Mouse (Mus musculus) bone marrow macrophage, adult 2 months (primary cell): ENCODE measurements at regions not wholly inside any gene's neighbourhood (a gene's known extent, or its start where the extent isn't known, plus 50 kb on each side); places are given as distances from the start of the nearest gene placed in this dataset.

Experiments used
- CTCF ChIP-seq: IDR thresholded peaks from 2 replicates; pipeline ENCODE4 v1.5.1; 2012; ENCODE audit warnings: low read depth, mild to moderate bottlenecking, low read length, moderate library complexity
- POLR2A ChIP-seq: IDR thresholded peaks from 2 replicates; pipeline ENCODE4 v1.6.1; 2012; ENCODE audit warnings: mild to moderate bottlenecking, low read depth, low read length, borderline replicate concordance

GRCm38 (mm10) chr6:84366365-84366764 lies 227.3 kb downstream of the Cyp26b1 start:
- TF ChIP-seq POLR2A (no peak), CTCF (no peak)
